Mouse (Mus musculus): Measurements from ENCODE around the gene Serpinb2.
A peak's percentile ranks its signal among the peaks of the same experiment; 100 is the strongest.

Gene Serpinb2

GRCm38 (mm10) chr1:107511252-107511651, at the start of gene Serpinb2:
TSS of gene Serpinb2 (plus strand) at chr1:107511423.
- DNase-seq (ENCODE audit: low spot score), result no peak

GRCm38 (mm10) chr1:107479909-107480308, 31.3 kb upstream of the Serpinb2 start:
- no peak for DNase-seq (ENCODE audit: low spot score)

- peak; percentile 10 for DNase-seq (ENCODE audit: low spot score)
These were observed 29.8 kb upstream of the Serpinb2 start for GRCm38 (mm10) chr1:107481452-107481851.

- DNase-seq (ENCODE audit: low spot score), result no peak
These were observed 21.6 kb upstream of the Serpinb2 start for GRCm38 (mm10) chr1:107489577-107489976.

- no peak for DNase-seq (ENCODE audit: low spot score)
These were observed 14.4 kb upstream of the Serpinb2 start for GRCm38 (mm10) chr1:107496789-107497188.

- DNase-seq (ENCODE audit: low spot score), result no peak
These were observed 9.2 kb upstream of the Serpinb2 start for GRCm38 (mm10) chr1:107502025-107502424.

- no peak for DNase-seq (ENCODE audit: low spot score)
These were observed 7.9 kb upstream of the Serpinb2 start for GRCm38 (mm10) chr1:107503294-107503693.

- DNase-seq (ENCODE audit: low spot score), result no peak
These were observed 5.2 kb upstream of the Serpinb2 start for GRCm38 (mm10) chr1:107505898-107506562.

GRCm38 (mm10) chr1:107512194-107513138, 1.2 kb downstream of the Serpinb2 start:
- DNase-seq (ENCODE audit: low spot score), result no peak

GRCm38 (mm10) chr1:107513530-107513929, 2.3 kb downstream of the Serpinb2 start:
- no peak for DNase-seq (ENCODE audit: low spot score)

GRCm38 (mm10) chr1:107515839-107516498, 4.7 kb downstream of the Serpinb2 start:
- no peak for DNase-seq (ENCODE audit: low spot score)

GRCm38 (mm10) chr1:107525592-107525991, 14.4 kb downstream of the Serpinb2 start:
- no peak for DNase-seq (ENCODE audit: low spot score)

GRCm38 (mm10) chr1:107528325-107529078, 17.3 kb downstream of the Serpinb2 start:
- no peak for DNase-seq (ENCODE audit: low spot score)

GRCm38 (mm10) chr1:107529365-107530052, 18.3 kb downstream of the Serpinb2 start:
- DNase-seq (ENCODE audit: low spot score), result no peak

- DNase-seq (ENCODE audit: low spot score), result no peak
These were observed 22.5 kb downstream of the Serpinb2 start for GRCm38 (mm10) chr1:107533736-107534135.

GRCm38 (mm10) chr1:107537435-107537834, 26.2 kb downstream of the Serpinb2 start:
- no peak for DNase-seq (ENCODE audit: low spot score)

GRCm38 (mm10) chr1:107559494-107559893, 48.3 kb downstream of the Serpinb2 start:
- no peak for DNase-seq (ENCODE audit: low spot score)

GRCm38 (mm10) chr1:107562110-107562509, 50.9 kb downstream of the Serpinb2 start:
- no peak for DNase-seq (ENCODE audit: low spot score)

- DNase-seq (ENCODE audit: low spot score), result no peak
These were observed 54.4 kb downstream of the Serpinb2 start for GRCm38 (mm10) chr1:107565644-107566043.

- DNase-seq (ENCODE audit: low spot score), result no peak
These were observed 64.9 kb downstream of the Serpinb2 start for GRCm38 (mm10) chr1:107576094-107576493.

GRCm38 (mm10) chr1:107577514-107577913, 66.3 kb downstream of the Serpinb2 start:
- DNase-seq (ENCODE audit: low spot score), result no peak
